Mouse (Mus musculus): ENCODE results near the gene Lrrc8a. TPM values are rescaled to one million over a fixed set of nuclear protein-coding genes. Genes with fewer than 3 reads are reported as not detected.

The Lrrc8a gene
- polyA plus RNA-seq, 1 experiment from 2014 or later: 50.3 TPM

DNA sequence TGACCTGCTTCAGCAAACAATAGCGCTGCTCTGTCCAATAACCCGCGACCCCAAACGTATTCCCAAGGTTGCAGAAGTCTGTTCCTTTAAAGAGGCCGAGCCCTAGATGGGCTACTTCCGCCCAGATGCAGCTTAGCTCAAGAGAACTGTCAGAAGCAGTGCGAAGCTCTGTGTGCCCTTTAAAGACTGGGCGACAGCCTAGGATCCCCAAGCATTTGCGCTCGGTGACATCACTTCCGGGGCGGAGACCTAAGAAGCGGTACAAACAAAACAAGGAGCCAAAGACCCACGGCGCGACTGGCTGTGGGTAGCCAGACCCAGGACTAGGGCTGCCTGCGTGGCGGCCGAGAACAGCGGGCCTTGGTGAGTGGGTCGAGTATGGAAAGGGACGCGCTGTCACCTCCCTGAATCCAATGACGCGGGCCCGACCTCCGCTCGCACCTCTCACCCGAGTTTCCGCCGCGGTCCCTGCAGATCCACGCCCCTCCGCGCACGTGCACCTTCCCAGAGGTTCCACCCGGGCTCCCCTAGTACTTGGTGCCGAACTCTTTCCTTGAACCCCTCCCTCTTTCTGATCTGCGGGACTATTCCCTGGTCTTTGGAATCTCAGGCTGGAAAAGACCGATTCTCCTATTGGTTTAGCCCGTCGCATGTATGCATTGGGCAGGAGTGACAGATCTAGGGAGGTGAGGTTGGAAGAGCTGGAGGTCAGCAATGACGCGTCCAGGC is 31.7 kb upstream of the Lrrc8a start, which contains the start of gene Kyat1:
Kyat1 (minus strand) TSS at position 219 of the 729 bp plus-strand sequence.
- H3K4me1 ChIP-seq (ENCODE audit: control insufficient read depth, insufficient read depth, low read length): peaks cover 3% of the 10 kb centered on the region; the same call in 1 of the 2 replicates
- ATAC-seq (replicated peaks; ENCODE audit: insufficient number of reproducible peaks, low FRiP score, low TSS enrichment, low read depth) (peak; percentile 94), DNase-seq (ENCODE audit: low spot score) (peak; percentile 96)
- no peaks in the 10 kb centered on the region for H3K36me3 ChIP-seq (replicated peaks; ENCODE audit: control insufficient read depth, insufficient read depth, low read depth, low read length)
- under 1% methylated on average over 44 of the region's 44 CpGs for WGBS
- no peaks in the 10 kb centered on the region for H3K9me3 ChIP-seq (replicated peaks; ENCODE audit: control insufficient read depth, low read length)
- peak within 1 kb of the TSS; percentile 64 for H3K9ac ChIP-seq (replicated peaks; ENCODE audit: low read length)
- H3K4me2 ChIP-seq (ENCODE audit: low read depth, low read length): peak within 1 kb of the TSS; percentile 90
- no peak within 1 kb of the TSS for H3K27ac ChIP-seq (replicated peaks; ENCODE audit: low read depth, low read length)
- H3K4me3 ChIP-seq (ENCODE audit: low read depth, low read length): peak within 1 kb of the TSS; percentile 78
- no peaks in the 10 kb centered on the region for H3K27me3 ChIP-seq (ENCODE audit: control insufficient read depth, insufficient read depth, low read length)

DNA sequence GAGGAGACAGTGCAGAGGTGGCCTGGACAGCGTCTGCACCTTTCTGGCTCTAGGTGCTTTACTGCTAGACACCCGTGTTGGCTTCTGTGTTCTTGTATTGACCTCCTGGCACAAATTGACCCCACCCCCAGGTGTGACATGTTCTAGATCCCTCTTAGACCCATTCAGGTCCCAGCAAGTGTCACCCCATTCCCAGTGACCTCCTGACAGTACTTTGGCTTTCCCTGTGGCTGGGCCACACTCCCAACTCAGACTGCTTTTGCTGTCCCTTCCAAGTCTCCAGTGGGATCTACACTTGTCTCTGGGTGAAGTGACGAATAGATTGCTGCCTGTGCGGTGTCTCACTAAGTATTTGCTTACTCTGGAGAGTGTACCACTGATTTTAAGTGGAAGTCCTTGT is 30.1 kb upstream of the Lrrc8a start:
- H3K9me3 ChIP-seq (replicated peaks; ENCODE audit: control insufficient read depth, low read length): no peaks in the 10 kb centered on the region
- H3K4me1 ChIP-seq (ENCODE audit: control insufficient read depth, insufficient read depth, low read length): peaks cover 3% of the 10 kb centered on the region; the same call in 1 of the 2 replicates
- WGBS: 83% methylated on average over 4 of the region's 4 CpGs
- H3K4me3 ChIP-seq (ENCODE audit: low read depth, low read length): no peak overlapping the region
- H3K4me2 ChIP-seq (ENCODE audit: low read depth, low read length): no peak overlapping the region
- no peak for ATAC-seq (replicated peaks; ENCODE audit: insufficient number of reproducible peaks, low FRiP score, low TSS enrichment, low read depth)
- no peaks in the 10 kb centered on the region for H3K27me3 ChIP-seq (ENCODE audit: control insufficient read depth, insufficient read depth, low read length)
- DNase-seq (ENCODE audit: low spot score): no peak
- H3K27ac ChIP-seq (replicated peaks; ENCODE audit: low read depth, low read length): no peak overlapping the region
- no peak overlapping the region for H3K9ac ChIP-seq (replicated peaks; ENCODE audit: low read length)
- H3K36me3 ChIP-seq (replicated peaks; ENCODE audit: control insufficient read depth, insufficient read depth, low read depth, low read length): no peaks in the 10 kb centered on the region

DNA sequence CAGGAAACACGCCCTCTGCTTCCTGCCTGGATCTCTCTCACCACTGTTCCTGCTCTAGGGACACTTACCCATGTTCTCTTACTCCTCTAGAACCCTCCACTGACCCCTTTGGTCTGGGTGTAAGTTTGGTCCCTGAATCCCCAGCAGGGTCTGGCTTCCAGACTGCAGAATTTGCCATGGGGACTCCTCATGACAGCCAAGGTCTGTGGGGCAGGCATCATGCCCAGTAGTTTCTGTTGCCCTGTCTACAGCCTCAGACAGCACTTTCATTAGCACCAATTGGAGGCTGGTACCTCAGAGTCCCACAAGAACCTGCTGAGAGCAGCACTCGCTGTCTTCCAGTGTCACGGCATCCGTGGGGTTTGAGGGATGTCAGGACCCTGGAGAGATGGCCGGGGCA is 29.6 kb upstream of the Lrrc8a start:
- Histone ChIP-seq H3K9ac (replicated peaks; ENCODE audit: low read length) (no peak overlapping the region), H3K36me3 (replicated peaks; ENCODE audit: control insufficient read depth, insufficient read depth, low read depth, low read length) (no peaks in the 10 kb centered on the region), H3K27ac (replicated peaks; ENCODE audit: low read depth, low read length) (no peak overlapping the region), H3K4me2 (ENCODE audit: low read depth, low read length) (no peak overlapping the region), H3K4me1 (ENCODE audit: control insufficient read depth, insufficient read depth, low read length) (peaks cover 3% of the 10 kb centered on the region; the same call in 1 of the 2 replicates), H3K9me3 (replicated peaks; ENCODE audit: control insufficient read depth, low read length) (no peaks in the 10 kb centered on the region), H3K27me3 (ENCODE audit: control insufficient read depth, insufficient read depth, low read length) (no peaks in the 10 kb centered on the region), H3K4me3 (ENCODE audit: low read depth, low read length) (no peak overlapping the region)
- ATAC-seq (replicated peaks; ENCODE audit: insufficient number of reproducible peaks, low FRiP score, low TSS enrichment, low read depth): no peak
- DNase-seq (ENCODE audit: low spot score): no peak
- WGBS: 71% methylated on average over 5 of the region's 5 CpGs

DNA sequence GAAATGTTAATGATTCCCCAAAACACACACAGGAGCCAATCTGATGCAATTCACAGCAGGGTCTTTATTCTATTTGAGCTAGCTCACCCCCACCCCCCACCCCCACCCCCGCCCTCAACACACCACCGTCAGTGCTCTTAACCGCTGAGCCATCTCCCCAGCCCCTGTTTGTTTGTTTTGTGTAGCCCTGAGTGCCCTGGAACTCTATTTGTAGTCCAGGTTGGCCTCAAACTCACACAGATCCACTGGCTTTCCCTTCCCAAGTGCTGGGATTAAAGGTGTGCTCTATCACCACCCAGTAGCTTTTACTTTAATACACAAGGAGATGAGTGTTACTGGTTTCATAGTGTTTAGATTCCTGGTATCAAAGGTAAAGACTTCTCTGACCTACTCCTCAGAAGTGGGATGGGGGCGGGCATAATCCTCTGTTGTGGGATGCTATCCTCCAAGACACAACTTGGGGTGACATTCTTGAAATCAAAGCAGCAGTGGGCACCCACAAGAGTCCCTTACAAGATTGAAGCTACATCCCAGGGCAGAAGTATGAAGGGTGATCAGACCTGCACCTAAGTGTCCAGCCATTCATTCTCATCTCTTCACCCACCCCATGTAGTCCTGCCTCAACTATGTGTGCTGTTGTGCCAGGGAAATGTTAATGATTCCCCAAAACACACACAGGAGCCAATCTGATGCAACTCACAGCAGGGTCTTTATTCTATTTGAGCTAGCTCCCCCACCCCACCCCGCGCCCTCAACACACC is 25.9 kb upstream of the Lrrc8a start:
- Histone ChIP-seq H3K4me1 (ENCODE audit: control insufficient read depth, insufficient read depth, low read length) (no peaks in the 10 kb centered on the region), H3K36me3 (replicated peaks; ENCODE audit: control insufficient read depth, insufficient read depth, low read depth, low read length) (no peaks in the 10 kb centered on the region), H3K9me3 (replicated peaks; ENCODE audit: control insufficient read depth, low read length) (no peaks in the 10 kb centered on the region), H3K27ac (replicated peaks; ENCODE audit: low read depth, low read length) (no peak overlapping the region), H3K9ac (replicated peaks; ENCODE audit: low read length) (no peak overlapping the region), H3K4me3 (ENCODE audit: low read depth, low read length) (no peak overlapping the region), H3K4me2 (ENCODE audit: low read depth, low read length) (no peak overlapping the region), H3K27me3 (ENCODE audit: control insufficient read depth, insufficient read depth, low read length) (no peaks in the 10 kb centered on the region)
- DNase-seq (ENCODE audit: low spot score) (no peak), ATAC-seq (replicated peaks; ENCODE audit: insufficient number of reproducible peaks, low FRiP score, low TSS enrichment, low read depth) (no peak)
- WGBS: 63% methylated on average over 6 of the region's 6 CpGs

DNA sequence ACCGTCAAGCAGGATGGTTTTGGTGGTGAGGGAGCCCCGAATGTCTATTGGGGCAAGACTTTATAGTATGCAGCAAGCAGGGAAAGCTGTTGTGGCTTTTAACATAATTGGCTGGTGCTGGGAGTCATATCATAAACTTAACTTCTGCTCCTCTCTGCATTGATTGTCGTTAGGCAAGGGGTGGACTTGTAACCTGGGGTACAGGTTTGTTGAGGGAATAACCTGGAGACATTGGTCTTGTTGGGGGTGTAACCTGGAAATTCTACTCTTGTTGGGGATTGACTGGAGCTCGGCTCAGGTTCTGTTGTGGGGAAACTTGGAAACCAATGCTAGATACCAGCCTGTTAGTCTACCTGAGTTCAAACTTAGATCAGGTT is 25.4 kb upstream of the Lrrc8a start:
- H3K9ac ChIP-seq (replicated peaks; ENCODE audit: low read length): no peak overlapping the region
- no peaks in the 10 kb centered on the region for H3K9me3 ChIP-seq (replicated peaks; ENCODE audit: control insufficient read depth, low read length)
- DNase-seq (ENCODE audit: low spot score) (no peak), ATAC-seq (replicated peaks; ENCODE audit: insufficient number of reproducible peaks, low FRiP score, low TSS enrichment, low read depth) (no peak)
- H3K27me3 ChIP-seq (ENCODE audit: control insufficient read depth, insufficient read depth, low read length): no peaks in the 10 kb centered on the region
- no peaks in the 10 kb centered on the region for H3K4me1 ChIP-seq (ENCODE audit: control insufficient read depth, insufficient read depth, low read length)
- H3K27ac ChIP-seq (replicated peaks; ENCODE audit: low read depth, low read length): no peak overlapping the region
- 73% methylated on average over 4 of the region's 4 CpGs for WGBS
- no peak overlapping the region for H3K4me3 ChIP-seq (ENCODE audit: low read depth, low read length)
- H3K4me2 ChIP-seq (ENCODE audit: low read depth, low read length): no peak overlapping the region
- H3K36me3 ChIP-seq (replicated peaks; ENCODE audit: control insufficient read depth, insufficient read depth, low read depth, low read length): no peaks in the 10 kb centered on the region

DNA sequence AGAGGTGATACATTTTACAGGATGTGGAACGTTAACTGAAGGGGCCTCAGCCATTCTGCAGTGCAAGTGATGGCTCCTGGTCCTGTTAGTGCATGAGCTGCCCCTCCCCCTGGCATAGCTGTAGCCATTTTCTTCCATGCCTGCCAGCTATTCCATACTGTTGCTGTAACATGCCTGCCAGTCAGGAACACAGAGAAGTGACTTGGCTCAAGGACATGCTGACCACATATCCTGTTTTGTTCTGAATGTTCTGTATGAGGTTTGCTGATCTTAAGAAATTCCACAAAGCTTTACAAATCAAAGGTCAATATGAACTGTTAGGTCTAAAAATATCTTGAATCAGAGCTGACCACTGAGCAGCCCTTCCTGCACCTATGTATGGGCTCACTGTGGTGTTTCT is 24.6 kb upstream of the Lrrc8a start:
- H3K9ac ChIP-seq (replicated peaks; ENCODE audit: low read length): no peak overlapping the region
- H3K9me3 ChIP-seq (replicated peaks; ENCODE audit: control insufficient read depth, low read length): no peaks in the 10 kb centered on the region
- H3K27me3 ChIP-seq (ENCODE audit: control insufficient read depth, insufficient read depth, low read length): no peaks in the 10 kb centered on the region
- no peak overlapping the region for H3K27ac ChIP-seq (replicated peaks; ENCODE audit: low read depth, low read length)
- no peak for ATAC-seq (replicated peaks; ENCODE audit: insufficient number of reproducible peaks, low FRiP score, low TSS enrichment, low read depth)
- H3K4me1 ChIP-seq (ENCODE audit: control insufficient read depth, insufficient read depth, low read length): no peaks in the 10 kb centered on the region
- no peak overlapping the region for H3K4me3 ChIP-seq (ENCODE audit: low read depth, low read length)
- DNase-seq (ENCODE audit: low spot score): no peak
- H3K4me2 ChIP-seq (ENCODE audit: low read depth, low read length): no peak overlapping the region
- no peaks in the 10 kb centered on the region for H3K36me3 ChIP-seq (replicated peaks; ENCODE audit: control insufficient read depth, insufficient read depth, low read depth, low read length)
- 75% methylated on average over 1 of the region's 1 CpGs for WGBS

DNA sequence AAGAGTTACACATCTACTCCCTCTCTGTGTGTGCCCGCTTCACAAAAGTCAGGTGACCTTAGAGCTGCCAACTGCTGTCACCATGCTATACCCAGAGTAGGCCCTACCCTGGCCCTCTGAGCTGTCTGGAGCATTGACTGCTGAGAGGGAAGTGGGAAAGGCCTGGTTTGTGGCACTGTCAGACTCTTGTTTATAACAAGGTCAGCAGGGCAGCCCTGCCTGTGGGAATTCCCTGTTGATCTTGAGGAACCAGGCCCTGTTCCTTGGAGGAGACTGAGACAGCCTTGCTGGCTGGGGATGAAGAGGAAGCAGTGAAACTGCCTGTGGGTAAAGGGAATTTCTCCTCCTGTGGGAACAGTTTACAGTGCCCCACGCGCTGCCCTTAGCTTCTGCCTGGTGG is 22.8 kb upstream of the Lrrc8a start:
- no peaks in the 10 kb centered on the region for H3K4me1 ChIP-seq (ENCODE audit: control insufficient read depth, insufficient read depth, low read length)
- WGBS: 81% methylated on average over 3 of the region's 3 CpGs
- H3K36me3 ChIP-seq (replicated peaks; ENCODE audit: control insufficient read depth, insufficient read depth, low read depth, low read length): no peaks in the 10 kb centered on the region
- DNase-seq (ENCODE audit: low spot score): no peak
- H3K27me3 ChIP-seq (ENCODE audit: control insufficient read depth, insufficient read depth, low read length): no peaks in the 10 kb centered on the region
- no peak overlapping the region for H3K27ac ChIP-seq (replicated peaks; ENCODE audit: low read depth, low read length)
- H3K9me3 ChIP-seq (replicated peaks; ENCODE audit: control insufficient read depth, low read length): no peaks in the 10 kb centered on the region
- no peak overlapping the region for H3K9ac ChIP-seq (replicated peaks; ENCODE audit: low read length)
- ATAC-seq (replicated peaks; ENCODE audit: insufficient number of reproducible peaks, low FRiP score, low TSS enrichment, low read depth): no peak
- no peak overlapping the region for H3K4me3 ChIP-seq (ENCODE audit: low read depth, low read length)
- no peak overlapping the region for H3K4me2 ChIP-seq (ENCODE audit: low read depth, low read length)

DNA sequence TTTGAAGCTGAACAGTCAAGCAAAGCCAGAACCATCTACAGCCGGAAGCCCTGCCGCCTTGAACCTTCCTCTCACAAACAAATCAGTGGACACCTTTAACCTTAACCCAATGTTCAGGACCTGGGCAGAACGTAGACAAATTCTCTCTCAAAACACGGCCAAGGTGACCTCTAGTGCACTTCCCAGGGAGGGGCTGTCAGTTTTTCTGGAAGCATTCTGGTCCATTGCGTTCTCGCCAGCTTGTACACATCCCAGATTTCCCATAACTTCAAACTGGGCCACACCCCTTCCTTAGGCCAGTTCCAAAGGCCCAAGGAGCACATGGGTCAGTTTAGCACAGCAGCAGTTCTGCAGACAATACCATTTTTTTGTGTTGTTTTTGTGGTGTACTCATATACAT is 22.0 kb upstream of the Lrrc8a start:
- Histone ChIP-seq H3K4me2 (ENCODE audit: low read depth, low read length) (no peak overlapping the region), H3K27ac (replicated peaks; ENCODE audit: low read depth, low read length) (no peak overlapping the region), H3K9ac (replicated peaks; ENCODE audit: low read length) (no peak overlapping the region), H3K4me3 (ENCODE audit: low read depth, low read length) (no peak overlapping the region), H3K9me3 (replicated peaks; ENCODE audit: control insufficient read depth, low read length) (no peaks in the 10 kb centered on the region), H3K36me3 (replicated peaks; ENCODE audit: control insufficient read depth, insufficient read depth, low read depth, low read length) (no peaks in the 10 kb centered on the region), H3K4me1 (ENCODE audit: control insufficient read depth, insufficient read depth, low read length) (no peaks in the 10 kb centered on the region), H3K27me3 (ENCODE audit: control insufficient read depth, insufficient read depth, low read length) (no peaks in the 10 kb centered on the region)
- no peak for ATAC-seq (replicated peaks; ENCODE audit: insufficient number of reproducible peaks, low FRiP score, low TSS enrichment, low read depth)
- no peak for DNase-seq (ENCODE audit: low spot score)
- WGBS: 79% methylated on average over 6 of the region's 6 CpGs
